Mouse (Mus musculus) lung, postnatal 36 days (tissue): ENCODE results near the gene Ggn.
A peak's percentile ranks its signal among the peaks of the same experiment; 100 is the strongest.
"Not testable (repeated sequence)": the region's sequence is repeated elsewhere in the genome, so short reads cannot be mapped to it uniquely, and the experiment has no call there.

Experiments
- DNase-seq: peaks from one replicate; pipeline ENCODE4 v3.0.0; 2022; ENCODE audit warnings: mixed read lengths

Ggn gene

GRCm38 (mm10) chr7:29162294-29162693 lies 7.7 kb upstream of the Ggn start:
- DNase-seq: peak; percentile 55

GRCm38 (mm10) chr7:29162750-29163525 lies 7.1 kb upstream of the Ggn start:
- peak; percentile 89 for DNase-seq

GRCm38 (mm10) chr7:29167656-29168055 lies 2.4 kb upstream of the Ggn start:
- no peak for DNase-seq

- no peak for DNase-seq
Measured at GRCm38 (mm10) chr7:29168121-29168695, 1.8 kb upstream of the Ggn start.

- DNase-seq: no peak
Measured at GRCm38 (mm10) chr7:29168791-29169230, 1.2 kb upstream of the Ggn start.

GRCm38 (mm10) chr7:29169231-29170065 lies 562 bp upstream of the Ggn start:
- peak; percentile 83 for DNase-seq

- peak; percentile 28 for DNase-seq
Measured at GRCm38 (mm10) chr7:29170755-29171561, 948 bp downstream of the Ggn start.

GRCm38 (mm10) chr7:29171562-29172097 lies 1.6 kb downstream of the Ggn start:
- no peak for DNase-seq

GRCm38 (mm10) chr7:29172390-29173016 lies 2.5 kb downstream of the Ggn start:
- no peak for DNase-seq

GRCm38 (mm10) chr7:29178106-29178505 lies 8.1 kb downstream of the Ggn start:
- DNase-seq: peak; percentile 21

- peak; percentile 41 for DNase-seq
Measured at GRCm38 (mm10) chr7:29179323-29179722, 9.3 kb downstream of the Ggn start.

GRCm38 (mm10) chr7:29180077-29180853 lies 10.3 kb downstream of the Ggn start, which contains the start of gene Psmd8:
Psmd8 (minus strand) TSS chr7:29180701.
- peak; percentile 99 for DNase-seq

- no peak for DNase-seq
Measured at GRCm38 (mm10) chr7:29180854-29181236, 10.8 kb downstream of the Ggn start.

- not testable (repeated sequence) for DNase-seq
Measured at GRCm38 (mm10) chr7:29181323-29181722, 11.3 kb downstream of the Ggn start.

GRCm38 (mm10) chr7:29194230-29194629 lies 24.2 kb downstream of the Ggn start:
- not testable (repeated sequence) for DNase-seq

- no peak for DNase-seq
Measured at GRCm38 (mm10) chr7:29202577-29202976, 32.6 kb downstream of the Ggn start.

GRCm38 (mm10) chr7:29211013-29211412 lies 41.0 kb downstream of the Ggn start:
- peak; percentile 76 for DNase-seq

- peak; percentile 95 for DNase-seq
Measured at GRCm38 (mm10) chr7:29211415-29212198, 41.6 kb downstream of the Ggn start.

GRCm38 (mm10) chr7:29212199-29212765 lies 42.3 kb downstream of the Ggn start:
- DNase-seq: no peak
